14 mouse cellular contexts compared by ENCODE assay signal in genomic region chr17:37048383-37048782, GRCm38 (mm10). TPM values are rescaled to one million over a fixed set of nuclear protein-coding genes. Genes with fewer than 3 reads are reported as not detected.
DNase-seq lines count a peak whose midpoint lies in the region; ATAC-seq lines count a peak whose summit lies in the region.
"Had no signal": no experiment of that assay in that cellular context is flagged by ENCODE, and none has a peak within 500 bp of the region (broad histone marks: within the 10 kb centered on the region; RNA-seq: fewer than 3 reads in every experiment).

No protein-coding gene starts in this region.

- no peak for ATAC-seq in forebrain, embryonic 12.5 days (ENCODE audit: low FRiP score)
- no peak for ATAC-seq in forebrain, embryonic 11.5 days (replicated peaks; ENCODE audit: low FRiP score)
- no peak for ATAC-seq in forebrain, embryonic 14.5 days
- ATAC-seq in midbrain, embryonic 16.5 days = no peak

- no peak for DNase-seq in forebrain, embryonic 11.5 days (ENCODE audit: low spot score)
- DNase-seq in cerebellum, adult 18-20 months = peak; percentile 27 to 43
- DNase-seq in forebrain, embryonic 14.5 days (ENCODE audit: low spot score) = no peak
- DNase-seq in right cerebral cortex, postnatal 36 days (ENCODE audit: low spot score in 2 of 2) = no peak
- no peak for DNase-seq in heart, embryonic 10.5 days (ENCODE audit: low spot score)
- no peak for DNase-seq in right cerebral cortex, adult 2 months (ENCODE audit: low spot score in 2 of 2)
- DNase-seq: B cell, adult 2 months; gastrocnemius, postnatal 10 days; lung, adult 18-20 months had no signal

- peaks cover 12% of the 10 kb centered on the region for H3K27me3 ChIP-seq in forebrain, embryonic 12.5 days
- H3K27me3 ChIP-seq in forebrain, embryonic 11.5 days (ENCODE audit: control insufficient read depth, insufficient read depth, low read length) = peaks cover 10% of the 10 kb centered on the region
- H3K27me3 ChIP-seq in forebrain, embryonic 14.5 days (replicated peaks; ENCODE audit: control insufficient read depth, insufficient read depth, low read length) = no peaks in the 10 kb centered on the region
- no peaks in the 10 kb centered on the region for H3K27me3 ChIP-seq in midbrain, embryonic 16.5 days (ENCODE audit: control insufficient read depth, insufficient read depth, low read depth, low read length)
- H3K27me3 ChIP-seq in heart, embryonic 10.5 days (ENCODE audit: insufficient read depth, poor library complexity, severe bottlenecking) = peaks cover 27% of the 10 kb centered on the region

- WGBS in forebrain, embryonic 12.5 days = 69% methylated on average over 7 of the region's 7 CpGs
- 58% methylated on average over 7 of the region's 7 CpGs for WGBS in forebrain, embryonic 11.5 days
- WGBS in forebrain, embryonic 14.5 days = 65% methylated on average over 7 of the region's 7 CpGs
- 61% methylated on average over 7 of the region's 7 CpGs for WGBS in midbrain, embryonic 16.5 days
- 68% methylated on average over 7 of the region's 7 CpGs for WGBS in heart, embryonic 10.5 days

- no peaks in the 10 kb centered on the region for H3K36me3 ChIP-seq in forebrain, embryonic 12.5 days (replicated peaks)
- H3K36me3 ChIP-seq in forebrain, embryonic 11.5 days (ENCODE audit: control insufficient read depth, insufficient read depth, low read length) = no peaks in the 10 kb centered on the region
- peaks cover 1% of the 10 kb centered on the region; the same call in 1 of the 2 replicates for H3K36me3 ChIP-seq in forebrain, embryonic 14.5 days (ENCODE audit: control insufficient read depth, insufficient read depth, low read length)
- H3K36me3 ChIP-seq in midbrain, embryonic 16.5 days (ENCODE audit: control insufficient read depth, insufficient read depth, low read length) = 0 out of 2 replicates have a peak, but pooled peaks cover 2% of the 10 kb centered on the region
- 0 out of 2 replicates have a peak, but pooled peaks cover 3% of the 10 kb centered on the region for H3K36me3 ChIP-seq in heart, embryonic 10.5 days
- H3K36me3 ChIP-seq: embryonic facial prominence, embryonic 15.5 days had no signal

- H3K9me3 ChIP-seq in forebrain, embryonic 12.5 days = no peaks in the 10 kb centered on the region
- H3K9me3 ChIP-seq in forebrain, embryonic 11.5 days (ENCODE audit: control insufficient read depth, low read length) = no peaks in the 10 kb centered on the region
- H3K9me3 ChIP-seq in forebrain, embryonic 14.5 days (replicated peaks; ENCODE audit: control insufficient read depth, low read length) = no peaks in the 10 kb centered on the region
- H3K9me3 ChIP-seq in midbrain, embryonic 16.5 days (replicated peaks; ENCODE audit: control insufficient read depth, low read length, poor library complexity, severe bottlenecking) = no peaks in the 10 kb centered on the region
- no peaks in the 10 kb centered on the region for H3K9me3 ChIP-seq in heart, embryonic 10.5 days
- H3K9me3 ChIP-seq: embryonic facial prominence, embryonic 15.5 days had no signal

- H3K4me1 ChIP-seq in forebrain, embryonic 12.5 days = peaks cover 54% of the 10 kb centered on the region
- H3K4me1 ChIP-seq in forebrain, embryonic 11.5 days (replicated peaks; ENCODE audit: control insufficient read depth, insufficient read depth, low read length) = peaks cover 19% of the 10 kb centered on the region
- H3K4me1 ChIP-seq in forebrain, embryonic 14.5 days (ENCODE audit: control insufficient read depth, insufficient read depth, low read length) = peaks cover 25% of the 10 kb centered on the region
- peaks cover 43% of the 10 kb centered on the region for H3K4me1 ChIP-seq in midbrain, embryonic 16.5 days (ENCODE audit: control insufficient read depth, insufficient read depth, low read length)
- H3K4me1 ChIP-seq in heart, embryonic 10.5 days = peaks cover 38% of the 10 kb centered on the region

- H3K27ac ChIP-seq in forebrain, embryonic 12.5 days = no peak overlapping the region
- no peak overlapping the region for H3K27ac ChIP-seq in forebrain, embryonic 11.5 days (ENCODE audit: low read depth, low read length)
- H3K27ac ChIP-seq in forebrain, embryonic 14.5 days (ENCODE audit: low read depth, low read length) = no peak overlapping the region
- no peak overlapping the region for H3K27ac ChIP-seq in midbrain, embryonic 16.5 days (ENCODE audit: low read length)
- no peak overlapping the region for H3K27ac ChIP-seq in heart, embryonic 10.5 days
- H3K27ac ChIP-seq: embryonic facial prominence, embryonic 15.5 days had no signal

- H3K4me2 ChIP-seq in forebrain, embryonic 12.5 days = peak overlapping the region; percentile 88
- H3K4me2 ChIP-seq in forebrain, embryonic 11.5 days (ENCODE audit: low read depth, low read length, severe bottlenecking) = no peak overlapping the region
- peak overlapping the region; percentile 83 for H3K4me2 ChIP-seq in forebrain, embryonic 14.5 days (ENCODE audit: low read length)
- peak overlapping the region; percentile 68 for H3K4me2 ChIP-seq in midbrain, embryonic 16.5 days (ENCODE audit: low read length)
- H3K4me2 ChIP-seq: embryonic facial prominence, embryonic 15.5 days had no signal

- peak overlapping the region; percentile 13; the same call in 1 of the 2 replicates for H3K4me3 ChIP-seq in forebrain, embryonic 12.5 days (replicated peaks)
- no peak overlapping the region for H3K4me3 ChIP-seq in forebrain, embryonic 11.5 days (ENCODE audit: low read depth, low read length)
- 0 out of 2 replicates have a peak overlapping the region, but pooled peaks have one; percentile 5 for H3K4me3 ChIP-seq in forebrain, embryonic 14.5 days (ENCODE audit: low read depth, low read length)
- peak overlapping the region; percentile 91 for H3K4me3 ChIP-seq in midbrain, embryonic 16.5 days (ENCODE audit: low read depth, low read length)
- H3K4me3 ChIP-seq in heart, embryonic 10.5 days = no peak overlapping the region
- H3K4me3 ChIP-seq: embryonic facial prominence, embryonic 15.5 days had no signal

- H3K9ac ChIP-seq in forebrain, embryonic 12.5 days = 0 out of 2 replicates have a peak overlapping the region, but pooled peaks have one; percentile 9
- no peak overlapping the region for H3K9ac ChIP-seq in forebrain, embryonic 11.5 days (ENCODE audit: low read length)
- 0 out of 2 replicates have a peak overlapping the region, but pooled peaks have one; percentile 25 for H3K9ac ChIP-seq in forebrain, embryonic 14.5 days (ENCODE audit: low read length)
- H3K9ac ChIP-seq in midbrain, embryonic 16.5 days (ENCODE audit: low read depth, low read length) = peak overlapping the region; percentile 57
- H3K9ac ChIP-seq: embryonic facial prominence, embryonic 15.5 days had no signal

RNA-seq across cellular contexts. Expression of gene Gabbr1, which starts 2.6 kb away (rescaled TPM):
- 31.7 and 32.6 TPM in 2 replicates for polyA plus RNA-seq in forebrain, embryonic 12.5 days (2016; fragmentation: Nextera tagmentation; extraction: Ambion mirVana)
- 19.7 and 21.8 TPM in 2 replicates for polyA plus RNA-seq in forebrain, embryonic 11.5 days (2014; fragmentation: Nextera tagmentation; extraction: Ambion mirVana)
- 53.4 and 60.5 TPM in 2 replicates for polyA plus RNA-seq in forebrain, embryonic 14.5 days (2014; fragmentation: Nextera tagmentation; extraction: Ambion mirVana)
- 81.7 and 94.9 TPM in 2 replicates for polyA plus RNA-seq in midbrain, embryonic 16.5 days (2015; fragmentation: Nextera tagmentation; extraction: Ambion mirVana)
- polyA plus RNA-seq in heart, embryonic 10.5 days (2016; fragmentation: Nextera tagmentation; extraction: Ambion mirVana) = 5.8 and 9.6 TPM in 2 replicates

RNA-seq across cellular contexts. Expression of gene Mog, which starts 25.2 kb away (rescaled TPM):
- polyA plus RNA-seq in forebrain, embryonic 12.5 days (2016; fragmentation: Nextera tagmentation; extraction: Ambion mirVana) = 1.1 and 1.2 TPM in 2 replicates
- 0.39 TPM in 1 of 2 replicates, not detected in the other for polyA plus RNA-seq in forebrain, embryonic 11.5 days (2014; fragmentation: Nextera tagmentation; extraction: Ambion mirVana)
- polyA plus RNA-seq in forebrain, embryonic 14.5 days (2014; fragmentation: Nextera tagmentation; extraction: Ambion mirVana) = 0.98 and 1.4 TPM in 2 replicates
- 2.0 and 3.2 TPM in 2 replicates for polyA plus RNA-seq in midbrain, embryonic 16.5 days (2015; fragmentation: Nextera tagmentation; extraction: Ambion mirVana)
- polyA plus RNA-seq in heart, embryonic 10.5 days (2016; fragmentation: Nextera tagmentation; extraction: Ambion mirVana) = 0.10 and 0.14 TPM in 2 replicates
- polyA plus RNA-seq: embryonic facial prominence, embryonic 15.5 days; heart, postnatal 0 days had no signal

RNA-seq across cellular contexts. Expression of gene Olfr90, which starts 39.9 kb away (rescaled TPM):
- 0.06 and 0.15 TPM in 2 replicates for polyA plus RNA-seq in forebrain, embryonic 12.5 days (2016; fragmentation: Nextera tagmentation; extraction: Ambion mirVana)
- not detected in 2 replicates for polyA plus RNA-seq in forebrain, embryonic 11.5 days (2014; fragmentation: Nextera tagmentation; extraction: Ambion mirVana)
- not detected in 2 replicates for polyA plus RNA-seq in forebrain, embryonic 14.5 days (2014; fragmentation: Nextera tagmentation; extraction: Ambion mirVana)
- polyA plus RNA-seq in midbrain, embryonic 16.5 days (2015; fragmentation: Nextera tagmentation; extraction: Ambion mirVana) = not detected in 2 replicates
- polyA plus RNA-seq in heart, embryonic 10.5 days (2016; fragmentation: Nextera tagmentation; extraction: Ambion mirVana) = not detected in 2 replicates
- polyA plus RNA-seq: heart, postnatal 0 days; kidney, embryonic 16.5 days had no signal

RNA-seq across cellular contexts. Expression of gene Zfp57, which starts 47.4 kb away (rescaled TPM):
- 193 and 197 TPM in 2 replicates for polyA plus RNA-seq in forebrain, embryonic 12.5 days (2016; fragmentation: Nextera tagmentation; extraction: Ambion mirVana)
- polyA plus RNA-seq in forebrain, embryonic 11.5 days (2014; fragmentation: Nextera tagmentation; extraction: Ambion mirVana) = 130 and 142 TPM in 2 replicates
- 199 and 268 TPM in 2 replicates for polyA plus RNA-seq in forebrain, embryonic 14.5 days (2014; fragmentation: Nextera tagmentation; extraction: Ambion mirVana)
- polyA plus RNA-seq in midbrain, embryonic 16.5 days (2015; fragmentation: Nextera tagmentation; extraction: Ambion mirVana) = 280 and 312 TPM in 2 replicates
- 65.9 and 84.5 TPM in 2 replicates for polyA plus RNA-seq in heart, embryonic 10.5 days (2016; fragmentation: Nextera tagmentation; extraction: Ambion mirVana)

RNA-seq across cellular contexts. Expression of gene Olfr91, which starts 49.7 kb away (rescaled TPM):
- not detected in 2 replicates for polyA plus RNA-seq in forebrain, embryonic 12.5 days (2016; fragmentation: Nextera tagmentation; extraction: Ambion mirVana)
- polyA plus RNA-seq in forebrain, embryonic 11.5 days (2014; fragmentation: Nextera tagmentation; extraction: Ambion mirVana) = 0.13 TPM in 2 replicates
- polyA plus RNA-seq in forebrain, embryonic 14.5 days (2014; fragmentation: Nextera tagmentation; extraction: Ambion mirVana) = not detected in 2 replicates
- not detected in 2 replicates for polyA plus RNA-seq in midbrain, embryonic 16.5 days (2015; fragmentation: Nextera tagmentation; extraction: Ambion mirVana)
- 0.15 TPM in 1 of 2 replicates, not detected in the other for polyA plus RNA-seq in heart, embryonic 10.5 days (2016; fragmentation: Nextera tagmentation; extraction: Ambion mirVana)
- polyA plus RNA-seq: embryonic facial prominence, embryonic 15.5 days; heart, postnatal 0 days; kidney, embryonic 16.5 days had no signal

Comparison
In these comparisons a context has a peak if more than half of its experiments do, and no peak if none do; other contexts are left out.
1. H3K4me3 ChIP-seq: peak in forebrain, embryonic 12.5 days (single experiment), forebrain, embryonic 14.5 days (single experiment) and midbrain, embryonic 16.5 days (single experiment); none in forebrain, embryonic 11.5 days (single experiment) and heart, embryonic 10.5 days (single experiment).
2. DNase-seq: peak in cerebellum, adult 18-20 months (2 of 2); none in forebrain, embryonic 11.5 days (single experiment), forebrain, embryonic 14.5 days (single experiment), right cerebral cortex, postnatal 36 days (0 of 2), heart, embryonic 10.5 days (single experiment) and right cerebral cortex, adult 2 months (0 of 2).